Mouse (Mus musculus): Measurements from ENCODE around the gene Masp1.
A peak's percentile ranks its signal among the peaks of the same experiment; 100 is the strongest.

Gene Masp1

GRCm38 (mm10) chr16:23458906-23459588 lies 61.6 kb downstream of the Masp1 start:
- DNase-seq (ENCODE audit: low read depth) = no peak

- peak; percentile 6 for DNase-seq (ENCODE audit: low read depth)
These were observed 63.3 kb downstream of the Masp1 start for GRCm38 (mm10) chr16:23457338-23457737.

- DNase-seq (ENCODE audit: low read depth) = no peak
These were observed 64.1 kb downstream of the Masp1 start for GRCm38 (mm10) chr16:23456534-23456933.

GRCm38 (mm10) chr16:23454376-23454775 lies 66.2 kb downstream of the Masp1 start:
- DNase-seq (ENCODE audit: low read depth) = no peak

- DNase-seq (ENCODE audit: low read depth) = peak; percentile 52
These were observed 68.1 kb downstream of the Masp1 start for GRCm38 (mm10) chr16:23452476-23452875.

GRCm38 (mm10) chr16:23450816-23451215 lies 69.8 kb downstream of the Masp1 start:
- no peak for DNase-seq (ENCODE audit: low read depth)

- DNase-seq (ENCODE audit: low read depth) = no peak
These were observed 70.7 kb downstream of the Masp1 start for GRCm38 (mm10) chr16:23449946-23450345.

- no peak for DNase-seq (ENCODE audit: low read depth)
These were observed 76.4 kb downstream of the Masp1 start for GRCm38 (mm10) chr16:23444231-23444630.

- DNase-seq (ENCODE audit: low read depth) = peak; percentile 21
These were observed 83.0 kb downstream of the Masp1 start for GRCm38 (mm10) chr16:23437404-23438166.

GRCm38 (mm10) chr16:23429991-23430390 lies 90.6 kb downstream of the Masp1 start:
- no peak for DNase-seq (ENCODE audit: low read depth)

- no peak for DNase-seq (ENCODE audit: low read depth)
These were observed 91.8 kb downstream of the Masp1 start, which contains the start of gene Rtp1 for GRCm38 (mm10) chr16:23428647-23429319. Gene Rtp1 (plus strand): TSS chr16:23429133.

GRCm38 (mm10) chr16:23427701-23428100 lies 92.9 kb downstream of the Masp1 start:
- no peak for DNase-seq (ENCODE audit: low read depth)

GRCm38 (mm10) chr16:23423825-23424224 lies 96.8 kb downstream of the Masp1 start:
- no peak for DNase-seq (ENCODE audit: low read depth)

- DNase-seq (ENCODE audit: low read depth) = no peak
These were observed 101.0 kb downstream of the Masp1 start for GRCm38 (mm10) chr16:23419565-23420085.

- no peak for DNase-seq (ENCODE audit: low read depth)
These were observed 103.0 kb downstream of the Masp1 start for GRCm38 (mm10) chr16:23417456-23418240.

- DNase-seq (ENCODE audit: low read depth) = no peak
These were observed 103.8 kb downstream of the Masp1 start for GRCm38 (mm10) chr16:23416657-23417293.

- DNase-seq (ENCODE audit: low read depth) = no peak
These were observed 104.4 kb downstream of the Masp1 start for GRCm38 (mm10) chr16:23416261-23416656.

GRCm38 (mm10) chr16:23412930-23413329 lies 107.7 kb downstream of the Masp1 start:
- no peak for DNase-seq (ENCODE audit: low read depth)

- DNase-seq (ENCODE audit: low read depth) = peak; percentile 88
These were observed 117.4 kb downstream of the Masp1 start for GRCm38 (mm10) chr16:23403008-23403755.

GRCm38 (mm10) chr16:23401959-23402358 lies 118.7 kb downstream of the Masp1 start:
- DNase-seq (ENCODE audit: low read depth) = no peak

- no peak for DNase-seq (ENCODE audit: low read depth)
These were observed 119.2 kb downstream of the Masp1 start for GRCm38 (mm10) chr16:23401463-23401862.

Measured in induced T-regulatory cell, adult 2 months (primary cell).